Mouse (Mus musculus): Measurements from ENCODE around the gene Ggnbp2.
"Not testable (repeated sequence)": the region's sequence is repeated elsewhere in the genome, so short reads cannot be mapped to it uniquely, and the experiment has no call there.

Ggnbp2 gene

GRCm38 (mm10) chr11:84879772-84880464 is 9.3 kb upstream of the Ggnbp2 start, which contains the start of the genes Myo19 and Pigw:
Gene Myo19 (plus strand): TSS chr11:84880148.
Gene Pigw (minus strand): TSS chr11:84880285.
- peak; percentile 36 for DNase-seq (ENCODE audit: extremely low read depth, low read depth)

GRCm38 (mm10) chr11:84879007-84879771 is 8.6 kb upstream of the Ggnbp2 start:
- peak; percentile 43 for DNase-seq (ENCODE audit: extremely low read depth, low read depth)

- not testable (repeated sequence) for DNase-seq (ENCODE audit: extremely low read depth, low read depth)
These were observed 5.4 kb upstream of the Ggnbp2 start for GRCm38 (mm10) chr11:84876020-84876419.

GRCm38 (mm10) chr11:84873042-84873833 is 2.6 kb upstream of the Ggnbp2 start:
- peak; percentile 43 for DNase-seq (ENCODE audit: extremely low read depth, low read depth)

- no peak for DNase-seq (ENCODE audit: extremely low read depth, low read depth)
These were observed 992 bp upstream of the Ggnbp2 start for GRCm38 (mm10) chr11:84871548-84872069.

- DNase-seq (ENCODE audit: extremely low read depth, low read depth): peak; percentile 37
These were observed 429 bp upstream of the Ggnbp2 start for GRCm38 (mm10) chr11:84871046-84871445.

- peak; percentile 75 for DNase-seq (ENCODE audit: extremely low read depth, low read depth)
These were observed 932 bp downstream of the Ggnbp2 start for GRCm38 (mm10) chr11:84869537-84870232.

GRCm38 (mm10) chr11:84868786-84869259 is 1.8 kb downstream of the Ggnbp2 start:
- peak; percentile 29 for DNase-seq (ENCODE audit: extremely low read depth, low read depth)

GRCm38 (mm10) chr11:84867586-84867985 is 3.0 kb downstream of the Ggnbp2 start:
- no peak for DNase-seq (ENCODE audit: extremely low read depth, low read depth)

- no peak for DNase-seq (ENCODE audit: extremely low read depth, low read depth)
These were observed 5.3 kb downstream of the Ggnbp2 start for GRCm38 (mm10) chr11:84865268-84865667.

- no peak for DNase-seq (ENCODE audit: extremely low read depth, low read depth)
These were observed 15.3 kb downstream of the Ggnbp2 start for GRCm38 (mm10) chr11:84855285-84855684.

GRCm38 (mm10) chr11:84847475-84848090 is 23.0 kb downstream of the Ggnbp2 start:
- DNase-seq (ENCODE audit: extremely low read depth, low read depth): no peak

GRCm38 (mm10) chr11:84846741-84847474 is 23.7 kb downstream of the Ggnbp2 start:
- DNase-seq (ENCODE audit: extremely low read depth, low read depth): no peak

GRCm38 (mm10) chr11:84839330-84839729 is 31.3 kb downstream of the Ggnbp2 start:
- DNase-seq (ENCODE audit: extremely low read depth, low read depth): no peak

GRCm38 (mm10) chr11:84829495-84829894 is 41.1 kb downstream of the Ggnbp2 start:
- not testable (repeated sequence) for DNase-seq (ENCODE audit: extremely low read depth, low read depth)

- peak; percentile 76 for DNase-seq (ENCODE audit: extremely low read depth, low read depth)
These were observed 41.9 kb downstream of the Ggnbp2 start, which contains the start of gene Dhrs11 for GRCm38 (mm10) chr11:84828516-84829399. Gene Dhrs11 (minus strand): TSS chr11:84828994.

- no peak for DNase-seq (ENCODE audit: extremely low read depth, low read depth)
These were observed 42.6 kb downstream of the Ggnbp2 start for GRCm38 (mm10) chr11:84827901-84828503.

GRCm38 (mm10) chr11:84827492-84827891 is 43.1 kb downstream of the Ggnbp2 start:
- DNase-seq (ENCODE audit: extremely low read depth, low read depth): no peak

Measured in MEL-GATA-1-ER (cell line).